12 mouse cellular contexts compared by ENCODE assay signal in the genomic region with DNA sequence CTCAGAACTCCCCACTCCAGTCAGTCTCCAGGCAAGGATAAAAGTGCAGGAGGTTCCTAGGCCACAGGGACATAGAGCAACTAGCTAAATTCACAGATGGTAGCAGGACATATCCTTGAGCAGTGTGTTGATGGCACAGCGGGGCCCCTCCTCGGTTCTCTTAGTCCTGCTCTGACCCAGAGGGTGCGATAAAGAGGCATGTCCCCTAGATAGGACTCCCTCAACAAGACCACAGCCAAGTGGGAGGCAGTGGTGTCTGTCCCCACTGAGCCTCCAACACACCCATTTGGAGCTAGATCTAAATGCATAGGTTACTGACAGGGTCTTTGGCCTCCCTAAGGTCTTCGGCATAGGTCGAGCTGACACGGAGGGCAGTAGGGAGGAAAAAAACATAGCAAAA. TPM values are rescaled to one million over a fixed set of nuclear protein-coding genes. Genes with fewer than 3 reads are reported as not detected.
DNase-seq lines count a peak whose midpoint lies in the region; ATAC-seq and TF ChIP-seq lines count a peak whose summit lies in the region.
"Had no signal": no experiment of that assay in that cellular context is flagged by ENCODE, and none has a peak within 500 bp of the region (broad histone marks: within the 10 kb centered on the region; RNA-seq: fewer than 3 reads in every experiment).

No protein-coding gene starts in this region.

- 26% methylated on average over 6 of the region's 6 CpGs for WGBS in heart, postnatal 0 days
- 30% methylated on average over 6 of the region's 6 CpGs for WGBS in intestine, embryonic 16.5 days
- WGBS in neural tube, embryonic 15.5 days = 17% methylated on average over 6 of the region's 6 CpGs

- H3K4me2 ChIP-seq in heart, postnatal 0 days (ENCODE audit: low read depth, low read length) = 0 out of 2 replicates have a peak overlapping the region, but pooled peaks have one; percentile 58
- peak overlapping the region; percentile 67 for H3K4me2 ChIP-seq in intestine, embryonic 16.5 days (ENCODE audit: low read depth, low read length)
- peak overlapping the region; percentile 96 for H3K4me2 ChIP-seq in neural tube, embryonic 15.5 days

- no peak for DNase-seq in heart, postnatal 0 days (ENCODE audit: low spot score)
- DNase-seq in heart, adult 9 months (ENCODE audit: low spot score in 2 of 2) = no peak
- no peak for DNase-seq in urinary bladder, adult 2 months (ENCODE audit: low spot score)
- DNase-seq in layer of hippocampus, adult 9-10 months (ENCODE audit: low spot score) = no peak
- no peak for DNase-seq in thymus, postnatal 10 days (ENCODE audit: low spot score in 2 of 2)
- DNase-seq: thymus, adult 18-20 months had no signal

- ATAC-seq in heart, postnatal 0 days (ENCODE audit: insufficient read depth, low read depth) = no peak
- ATAC-seq in intestine, embryonic 16.5 days = no peak; the same call in 1 of the 2 replicates
- 0 out of 2 replicates have a peak, but pooled peaks have one; percentile 15 for ATAC-seq in neural tube, embryonic 15.5 days (ENCODE audit: low FRiP score)

- TF ChIP-seq POLR2A in embryonic fibroblast, embryonic 13.5 days (IDR thresholded peaks at IDR 0.05; ENCODE audit: low read depth, low read length) = no peak

- TF ChIP-seq EP300 in heart, postnatal 0 days (IDR thresholded peaks at IDR 0.05; ENCODE audit: low read depth) = no peak

- no peaks in the 10 kb centered on the region for H3K36me3 ChIP-seq in heart, postnatal 0 days (replicated peaks; ENCODE audit: control insufficient read depth, insufficient read depth, low read length)
- H3K36me3 ChIP-seq in intestine, embryonic 16.5 days (ENCODE audit: control insufficient read depth, insufficient read depth, low read length) = no peaks in the 10 kb centered on the region
- no peaks in the 10 kb centered on the region for H3K36me3 ChIP-seq in neural tube, embryonic 15.5 days
- H3K36me3 ChIP-seq: liver, embryonic 15.5 days had no signal

- H3K4me3 ChIP-seq in heart, postnatal 0 days (ENCODE audit: low read depth, low read length) = no peak overlapping the region
- no peak overlapping the region for H3K4me3 ChIP-seq in embryonic fibroblast, embryonic 13.5 days (ENCODE audit: insufficient read depth, low read length)
- no peak overlapping the region for H3K4me3 ChIP-seq in intestine, embryonic 16.5 days (ENCODE audit: low read length)
- H3K4me3 ChIP-seq in neural tube, embryonic 15.5 days (replicated peaks) = no peak overlapping the region
- H3K4me3 ChIP-seq: liver, embryonic 15.5 days had no signal

- no peak for TF ChIP-seq CTCF in heart, postnatal 0 days (IDR thresholded peaks at IDR 0.05; ENCODE audit: low read depth)
- TF ChIP-seq CTCF in embryonic fibroblast, embryonic 13.5 days (IDR thresholded peaks at IDR 0.05; ENCODE audit: borderline replicate concordance, insufficient read depth, low read length) = no peak

- peaks cover 36% of the 10 kb centered on the region for H3K27me3 ChIP-seq in heart, postnatal 0 days (ENCODE audit: control insufficient read depth, insufficient read depth, low read length)
- no peaks in the 10 kb centered on the region for H3K27me3 ChIP-seq in intestine, embryonic 16.5 days (replicated peaks; ENCODE audit: control insufficient read depth, insufficient read depth, low read length)
- no peaks in the 10 kb centered on the region; the same call in 1 of the 2 replicates for H3K27me3 ChIP-seq in neural tube, embryonic 15.5 days (replicated peaks)

- H3K9ac ChIP-seq in heart, postnatal 0 days (replicated peaks; ENCODE audit: low read depth, low read length) = no peak overlapping the region
- no peak overlapping the region for H3K9ac ChIP-seq in intestine, embryonic 16.5 days (ENCODE audit: low read depth, low read length)
- H3K9ac ChIP-seq in neural tube, embryonic 15.5 days (replicated peaks) = peak overlapping the region; percentile 48; the same call in 1 of the 2 replicates
- H3K9ac ChIP-seq: liver, embryonic 15.5 days had no signal

- peaks cover 8% of the 10 kb centered on the region; the same call in 1 of the 2 replicates for H3K4me1 ChIP-seq in heart, postnatal 0 days (ENCODE audit: control insufficient read depth, insufficient read depth)
- peaks cover 16% of the 10 kb centered on the region for H3K4me1 ChIP-seq in embryonic fibroblast, embryonic 13.5 days (ENCODE audit: control insufficient read depth, insufficient read depth, low read length)
- peaks cover 7% of the 10 kb centered on the region for H3K4me1 ChIP-seq in intestine, embryonic 16.5 days (ENCODE audit: control insufficient read depth, insufficient read depth, low read length)
- peaks cover 14% of the 10 kb centered on the region for H3K4me1 ChIP-seq in neural tube, embryonic 15.5 days
- H3K4me1 ChIP-seq: liver, embryonic 15.5 days had no signal

- H3K27ac ChIP-seq in heart, postnatal 0 days (ENCODE audit: low read depth) = no peak overlapping the region
- peak overlapping the region; percentile 39; the same call in 1 of the 2 replicates for H3K27ac ChIP-seq in embryonic fibroblast, embryonic 13.5 days (ENCODE audit: insufficient read depth, low read length)
- no peak overlapping the region for H3K27ac ChIP-seq in intestine, embryonic 16.5 days (ENCODE audit: low read length)
- no peak overlapping the region for H3K27ac ChIP-seq in neural tube, embryonic 15.5 days (replicated peaks)
- H3K27ac ChIP-seq: liver, embryonic 15.5 days had no signal

- no peaks in the 10 kb centered on the region for H3K9me3 ChIP-seq in heart, postnatal 0 days (replicated peaks; ENCODE audit: control insufficient read depth, low read length)
- no peaks in the 10 kb centered on the region for H3K9me3 ChIP-seq in intestine, embryonic 16.5 days (ENCODE audit: control insufficient read depth, low read length)
- no peaks in the 10 kb centered on the region for H3K9me3 ChIP-seq in neural tube, embryonic 15.5 days (replicated peaks)
- H3K9me3 ChIP-seq: liver, embryonic 15.5 days had no signal

RNA-seq across cellular contexts. Expression of a gene that starts 7.3 kb away (rescaled TPM):
- 0.08 TPM in 2 replicates for total RNA-seq in heart, postnatal 0 days (2014; rRNA removed; ENCODE audit: low replicate concordance)
- 0.34 and 0.48 TPM in 2 replicates for polyA plus RNA-seq in heart, postnatal 0 days (2015; fragmentation: Nextera tagmentation; extraction: Ambion mirVana)
- 0.20 and 0.32 TPM in 2 replicates for polyA plus RNA-seq in embryonic fibroblast, embryonic 13.5 days (2011; ENCODE audit: insufficient read length, low read depth, missing spikeins)
- 0.05 and 0.07 TPM in 2 replicates for polyA plus RNA-seq in intestine, embryonic 16.5 days (2015; fragmentation: Nextera tagmentation; extraction: Ambion mirVana)
- polyA plus RNA-seq in neural tube, embryonic 15.5 days (2015; fragmentation: Nextera tagmentation; extraction: Ambion mirVana) = 0.23 and 0.32 TPM in 2 replicates
- 0.09 and 0.10 TPM in 2 replicates for polyA plus RNA-seq in urinary bladder, adult 2 months (2012; rRNA removed)
- polyA plus RNA-seq: liver, embryonic 15.5 days had no signal

RNA-seq across cellular contexts. Expression of a gene that starts 15.1 kb away (rescaled TPM):
- total RNA-seq in heart, postnatal 0 days (2014; rRNA removed; ENCODE audit: low replicate concordance) = 0.76 TPM in 1 of 2 replicates, not detected in the other
- polyA plus RNA-seq in heart, postnatal 0 days (2015; fragmentation: Nextera tagmentation; extraction: Ambion mirVana) = 0.07 and 0.29 TPM in 2 replicates
- not detected in 2 replicates for polyA plus RNA-seq in embryonic fibroblast, embryonic 13.5 days (2011; ENCODE audit: insufficient read length, low read depth, missing spikeins)
- 16.8 and 20.0 TPM in 2 replicates for polyA plus RNA-seq in intestine, embryonic 16.5 days (2015; fragmentation: Nextera tagmentation; extraction: Ambion mirVana)
- polyA plus RNA-seq in neural tube, embryonic 15.5 days (2015; fragmentation: Nextera tagmentation; extraction: Ambion mirVana) = 0.10 and 0.75 TPM in 2 replicates
- 0.03 and 0.07 TPM in 2 replicates for polyA plus RNA-seq in urinary bladder, adult 2 months (2012; rRNA removed)
- total RNA-seq: adrenal gland, postnatal 14 days; hematopoietic stem cell, adult 5-6 weeks had no signal

RNA-seq across cellular contexts. Expression of a gene that starts 40.8 kb away (rescaled TPM):
- total RNA-seq in heart, postnatal 0 days (2014; rRNA removed; ENCODE audit: low replicate concordance) = 0.15 TPM in 1 of 2 replicates, not detected in the other
- 0.12 TPM in 1 of 2 replicates, not detected in the other for polyA plus RNA-seq in heart, postnatal 0 days (2015; fragmentation: Nextera tagmentation; extraction: Ambion mirVana)
- not detected in 2 replicates for polyA plus RNA-seq in embryonic fibroblast, embryonic 13.5 days (2011; ENCODE audit: insufficient read length, low read depth, missing spikeins)
- polyA plus RNA-seq in intestine, embryonic 16.5 days (2015; fragmentation: Nextera tagmentation; extraction: Ambion mirVana) = 0.73 and 1.1 TPM in 2 replicates
- not detected in 2 replicates for polyA plus RNA-seq in neural tube, embryonic 15.5 days (2015; fragmentation: Nextera tagmentation; extraction: Ambion mirVana)
- polyA plus RNA-seq in urinary bladder, adult 2 months (2012; rRNA removed) = not detected in 2 replicates
- total RNA-seq: hematopoietic stem cell, adult 5-6 weeks had no signal

RNA-seq across cellular contexts. Expression of a gene that starts 59.8 kb away (rescaled TPM):
- 7.1 and 43.7 TPM in 2 replicates for total RNA-seq in heart, postnatal 0 days (2014; rRNA removed; ENCODE audit: low replicate concordance)
- 3.0 and 3.9 TPM in 2 replicates for polyA plus RNA-seq in heart, postnatal 0 days (2015; fragmentation: Nextera tagmentation; extraction: Ambion mirVana)
- polyA plus RNA-seq in embryonic fibroblast, embryonic 13.5 days (2011; ENCODE audit: insufficient read length, low read depth, missing spikeins) = 21.8 and 35.2 TPM in 2 replicates
- 2.3 and 2.6 TPM in 2 replicates for polyA plus RNA-seq in intestine, embryonic 16.5 days (2015; fragmentation: Nextera tagmentation; extraction: Ambion mirVana)
- polyA plus RNA-seq in neural tube, embryonic 15.5 days (2015; fragmentation: Nextera tagmentation; extraction: Ambion mirVana) = 7.5 and 8.0 TPM in 2 replicates
- polyA plus RNA-seq in urinary bladder, adult 2 months (2012; rRNA removed) = 12.1 and 18.7 TPM in 2 replicates

Comparison
In these comparisons a context has a peak if more than half of its experiments do, and no peak if none do; other contexts are left out.
1. RNA of a gene that starts 15.1 kb away (polyA plus RNA-seq): 16.8 to 20.0 TPM in intestine, embryonic 16.5 days; 0.10 to 0.75 TPM in neural tube, embryonic 15.5 days, 0.07 to 0.29 TPM in heart, postnatal 0 days, 0.03 to 0.07 TPM in urinary bladder, adult 2 months and not detected in embryonic fibroblast, embryonic 13.5 days; every median in the first group is over 10 times any median in the second.
2. Peak in every context shown above with its lines, with median percentiles within 50 percentile points of each other: H3K4me2 ChIP-seq.